Mouse (Mus musculus): ENCODE data around the gene Fbxo7. TPM values are rescaled to one million over a fixed set of nuclear protein-coding genes. Genes with fewer than 3 reads are reported as not detected.
"Not testable (repeated sequence)": the region's sequence is repeated elsewhere in the genome, so short reads cannot be mapped to it uniquely, and the experiment has no call there.

The Fbxo7 gene
- total RNA-seq (2017), result 12.6 to 20.6 TPM (median 16.5 TPM) in 3 replicates

DNA sequence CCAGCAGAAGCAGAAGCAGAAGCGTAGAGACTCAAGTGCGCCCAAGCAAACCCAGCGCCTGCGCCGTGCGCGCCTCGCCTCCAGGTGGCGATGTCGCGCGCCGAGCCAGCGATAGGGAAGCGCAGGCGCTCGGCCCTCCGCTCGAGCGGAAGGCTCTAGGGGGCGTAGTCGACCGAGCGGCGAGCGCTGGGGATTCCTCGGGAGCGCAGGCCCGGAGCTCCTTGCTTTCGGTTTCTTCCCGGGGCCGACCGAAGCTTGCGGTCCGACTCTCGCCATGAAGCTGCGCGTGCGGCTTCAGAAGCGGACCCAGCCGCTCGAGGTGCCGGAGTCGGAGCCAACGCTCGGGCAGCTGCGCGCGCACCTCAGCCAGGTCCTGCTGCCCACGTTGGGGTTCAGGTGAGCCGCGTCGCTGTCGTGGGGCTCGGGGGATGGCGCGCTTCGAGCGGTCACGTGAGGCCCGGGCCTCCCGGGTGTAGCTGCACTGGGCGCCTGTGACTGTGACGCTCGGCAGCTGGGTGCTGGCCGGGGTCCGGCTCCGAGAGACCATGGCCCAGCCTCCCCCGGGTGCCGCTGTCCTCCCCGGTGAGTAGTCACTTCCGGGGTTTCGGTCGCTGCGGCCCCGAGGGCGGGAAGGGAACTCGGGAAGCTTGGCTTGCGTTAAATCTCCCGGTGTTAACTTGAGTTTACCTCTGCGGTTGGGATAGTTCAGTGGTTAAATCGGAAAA is at the start of gene Fbxo7:
Fbxo7 (plus strand) TSS at position 224 of the 725 bp plus-strand sequence.
- peak; percentile 85 for ATAC-seq (replicated peaks; ENCODE audit: insufficient number of reproducible peaks, low FRiP score, low TSS enrichment, poor library complexity, severe bottlenecking)

- ATAC-seq (replicated peaks; ENCODE audit: insufficient number of reproducible peaks, low FRiP score, low TSS enrichment, poor library complexity, severe bottlenecking), result no peak
These were observed 48.9 kb upstream of the Fbxo7 start for GRCm38 (mm10) chr10:85972915-85973314.

DNA sequence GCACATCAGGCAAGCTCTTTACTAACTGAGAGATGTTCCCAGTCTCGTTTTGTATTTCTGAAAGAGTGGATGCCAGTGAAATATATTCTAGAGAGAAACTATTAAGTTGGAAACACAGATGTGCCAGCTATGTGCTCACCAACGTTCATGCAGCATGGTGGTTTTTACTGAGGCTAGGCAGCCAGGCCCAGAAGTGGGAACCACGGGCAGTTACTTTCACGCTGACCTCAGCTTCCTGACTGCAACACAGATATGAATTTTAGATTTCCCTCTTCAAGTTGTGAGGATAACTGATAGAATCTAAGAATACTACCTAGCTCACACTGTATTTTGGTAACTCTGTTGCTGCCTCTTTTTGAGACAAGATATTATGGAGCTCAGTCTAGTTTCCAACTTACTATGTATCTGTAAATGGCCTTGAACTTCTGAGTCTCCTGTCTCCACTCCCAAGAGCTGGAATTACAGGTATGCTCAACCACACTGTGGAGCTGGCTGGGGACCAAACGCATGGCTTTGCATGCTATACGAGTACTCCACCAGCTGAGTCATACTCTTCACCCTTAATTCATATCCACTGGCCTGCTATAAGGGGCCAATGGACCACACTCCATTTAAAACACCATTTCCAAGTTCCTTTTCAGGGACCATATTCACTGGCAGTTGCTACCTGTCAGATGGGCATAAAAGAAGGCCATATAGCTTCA is 32.2 kb upstream of the Fbxo7 start:
- ATAC-seq (replicated peaks; ENCODE audit: insufficient number of reproducible peaks, low FRiP score, low TSS enrichment, poor library complexity, severe bottlenecking), result no peak

DNA sequence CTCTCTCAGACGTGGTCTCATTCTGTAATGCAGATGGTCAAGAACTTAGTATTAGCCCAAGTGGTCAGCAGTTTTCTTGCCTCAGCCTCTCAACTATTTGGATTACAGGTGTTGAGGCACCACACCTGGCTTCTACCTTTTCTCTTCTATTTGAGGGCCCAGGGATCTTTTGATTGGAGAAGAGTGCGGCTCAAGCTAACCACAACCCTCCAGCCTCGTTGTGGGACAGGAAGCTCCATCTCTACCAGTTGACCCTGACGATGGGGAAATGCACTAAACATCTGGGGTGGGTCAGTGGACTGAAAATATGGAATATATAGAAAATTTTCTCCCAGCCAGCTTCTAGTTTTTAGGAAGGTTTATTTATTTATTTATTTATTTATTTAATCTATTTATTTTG is 29.4 kb upstream of the Fbxo7 start:
- no peak for ATAC-seq (replicated peaks; ENCODE audit: insufficient number of reproducible peaks, low FRiP score, low TSS enrichment, poor library complexity, severe bottlenecking)

- ATAC-seq (replicated peaks; ENCODE audit: insufficient number of reproducible peaks, low FRiP score, low TSS enrichment, poor library complexity, severe bottlenecking), result no peak
These were observed 27.9 kb upstream of the Fbxo7 start for GRCm38 (mm10) chr10:85993836-85994235.

GRCm38 (mm10) chr10:85994543-85995104 is 27.1 kb upstream of the Fbxo7 start:
- no peak for ATAC-seq (replicated peaks; ENCODE audit: insufficient number of reproducible peaks, low FRiP score, low TSS enrichment, poor library complexity, severe bottlenecking)

DNA sequence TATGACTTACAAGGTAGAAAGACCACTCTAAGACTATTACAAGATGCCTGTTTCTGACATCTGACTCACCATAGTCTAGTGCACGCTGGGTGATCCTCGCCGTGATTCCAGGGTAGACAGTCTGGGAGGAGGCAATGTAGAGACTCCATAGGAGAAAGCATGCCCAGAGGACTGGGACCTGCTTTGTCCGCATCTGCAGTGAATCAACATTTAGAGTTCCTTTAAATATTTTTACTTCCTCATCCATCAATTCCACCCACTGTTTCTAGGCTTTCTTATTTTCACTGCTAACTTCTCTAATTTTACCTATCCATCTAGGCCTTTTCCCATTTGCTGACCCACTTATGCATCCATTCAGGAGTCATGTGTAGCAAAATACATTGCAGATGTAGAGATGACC is 21.3 kb upstream of the Fbxo7 start:
- ATAC-seq (replicated peaks; ENCODE audit: insufficient number of reproducible peaks, low FRiP score, low TSS enrichment, poor library complexity, severe bottlenecking), result no peak

DNA sequence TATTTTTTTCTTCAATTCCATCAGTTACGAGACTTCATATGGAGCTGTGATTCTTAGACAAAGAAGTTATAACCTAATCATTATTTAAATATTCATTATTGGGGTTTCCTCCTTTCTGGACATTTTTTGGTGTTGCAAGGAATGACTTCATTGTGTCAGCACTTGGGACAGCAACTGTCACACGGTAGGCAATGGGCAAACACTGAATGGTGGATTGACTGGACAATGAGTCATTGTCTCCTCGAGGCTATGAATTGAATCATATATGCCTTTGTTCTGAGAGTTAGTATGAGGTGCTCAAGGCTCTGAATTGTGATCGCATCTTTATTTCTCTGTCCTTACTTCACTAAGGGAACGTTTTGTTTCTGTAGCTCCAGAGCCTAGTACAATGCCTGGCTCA is 15.3 kb upstream of the Fbxo7 start:
- ATAC-seq (replicated peaks; ENCODE audit: insufficient number of reproducible peaks, low FRiP score, low TSS enrichment, poor library complexity, severe bottlenecking), result no peak

DNA sequence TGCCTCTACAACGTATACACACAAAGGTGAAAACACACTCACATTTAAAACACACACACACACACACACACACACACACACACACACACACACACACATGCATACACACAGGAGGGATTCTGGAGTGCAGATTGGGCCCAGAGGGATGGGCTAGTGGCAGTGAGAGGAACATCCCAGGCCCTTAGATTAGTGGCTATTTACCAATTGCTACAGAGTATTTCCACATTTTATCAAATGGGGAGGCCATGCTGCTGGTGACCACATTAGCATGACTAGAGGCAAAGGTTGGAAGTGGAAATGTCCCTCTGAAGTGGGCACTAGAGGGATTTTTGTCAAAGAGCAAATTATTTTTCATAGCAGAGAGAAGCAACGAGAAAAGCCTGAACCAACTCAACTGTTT is 12.1 kb upstream of the Fbxo7 start:
- ATAC-seq (replicated peaks; ENCODE audit: insufficient number of reproducible peaks, low FRiP score, low TSS enrichment, poor library complexity, severe bottlenecking), result no peak

GRCm38 (mm10) chr10:86010636-86011035 is 11.1 kb upstream of the Fbxo7 start:
- ATAC-seq (replicated peaks; ENCODE audit: insufficient number of reproducible peaks, low FRiP score, low TSS enrichment, poor library complexity, severe bottlenecking), result no peak

- no peak for ATAC-seq (replicated peaks; ENCODE audit: insufficient number of reproducible peaks, low FRiP score, low TSS enrichment, poor library complexity, severe bottlenecking)
These were observed 10.6 kb upstream of the Fbxo7 start for GRCm38 (mm10) chr10:86011172-86011571.

DNA sequence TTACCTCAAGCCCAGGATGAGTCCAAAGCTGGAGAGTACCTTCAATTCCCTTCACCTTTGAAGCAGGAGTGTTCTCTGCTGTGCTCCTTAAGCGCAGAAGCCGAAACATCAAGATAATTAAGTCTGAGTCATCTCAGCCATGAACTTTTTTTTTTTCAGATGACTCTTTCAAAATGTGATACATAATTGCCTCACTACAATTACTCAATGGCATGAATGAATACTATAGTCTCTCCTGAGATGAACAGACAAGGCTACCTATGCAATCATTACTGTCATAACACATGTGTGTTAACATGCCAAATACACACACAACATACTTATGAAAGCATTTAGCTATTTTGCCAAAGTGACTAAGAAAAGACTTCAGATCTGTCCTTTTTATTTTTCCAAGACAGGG is 10.0 kb upstream of the Fbxo7 start, which contains the start of gene Bpifc:
Bpifc (minus strand) TSS at position 115 of the 400 bp plus-strand sequence.
- ATAC-seq (replicated peaks; ENCODE audit: insufficient number of reproducible peaks, low FRiP score, low TSS enrichment, poor library complexity, severe bottlenecking), result no peak

DNA sequence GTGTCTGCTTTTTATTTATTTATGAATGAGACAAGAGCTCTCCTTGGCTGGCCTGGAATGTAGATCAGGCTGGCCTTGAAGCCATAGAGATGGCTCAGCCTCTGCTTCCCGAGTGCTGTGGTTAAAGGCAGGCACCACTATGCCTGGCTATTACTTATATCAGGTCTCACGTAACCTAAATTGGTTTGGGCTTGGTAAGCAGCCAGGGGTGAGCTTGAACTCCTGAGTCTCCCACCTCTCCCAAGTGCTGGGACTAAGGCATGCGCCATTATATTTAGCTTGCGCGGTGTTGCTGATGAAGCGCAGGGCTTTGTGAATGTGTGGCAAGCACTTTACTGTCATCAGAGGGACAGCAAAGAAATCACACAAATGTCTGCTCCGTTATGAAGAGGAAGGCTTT is 4.0 kb upstream of the Fbxo7 start:
- no peak for ATAC-seq (replicated peaks; ENCODE audit: insufficient number of reproducible peaks, low FRiP score, low TSS enrichment, poor library complexity, severe bottlenecking)

GRCm38 (mm10) chr10:86018813-86019212 is 3.0 kb upstream of the Fbxo7 start:
- no peak for ATAC-seq (replicated peaks; ENCODE audit: insufficient number of reproducible peaks, low FRiP score, low TSS enrichment, poor library complexity, severe bottlenecking)

GRCm38 (mm10) chr10:86021408-86021748 is 394 bp upstream of the Fbxo7 start:
- ATAC-seq (replicated peaks; ENCODE audit: insufficient number of reproducible peaks, low FRiP score, low TSS enrichment, poor library complexity, severe bottlenecking), result 0 out of 2 replicates have a peak, but pooled peaks have one; percentile 6

GRCm38 (mm10) chr10:86022474-86022816 is 673 bp downstream of the Fbxo7 start:
- no peak for ATAC-seq (replicated peaks; ENCODE audit: insufficient number of reproducible peaks, low FRiP score, low TSS enrichment, poor library complexity, severe bottlenecking)

DNA sequence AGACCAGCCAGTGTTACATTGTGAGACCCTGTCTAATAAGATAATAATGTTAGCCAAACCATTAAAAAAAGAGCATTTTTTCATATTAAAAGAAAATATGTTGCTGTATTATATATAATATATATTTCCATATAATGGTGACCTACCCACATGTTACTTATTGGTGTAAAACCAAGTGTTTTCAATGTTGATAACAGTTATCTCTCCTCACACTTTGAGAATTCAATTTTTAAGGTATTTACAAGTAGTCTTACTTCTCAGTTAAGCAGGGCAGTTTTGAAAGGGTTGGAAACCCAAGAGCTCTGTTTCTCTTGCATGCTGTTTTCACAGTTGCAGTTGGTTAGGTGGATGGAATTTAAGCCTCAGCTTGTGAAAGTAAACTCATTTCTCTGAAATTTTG is 1.4 kb downstream of the Fbxo7 start:
- ATAC-seq (replicated peaks; ENCODE audit: insufficient number of reproducible peaks, low FRiP score, low TSS enrichment, poor library complexity, severe bottlenecking), result no peak

DNA sequence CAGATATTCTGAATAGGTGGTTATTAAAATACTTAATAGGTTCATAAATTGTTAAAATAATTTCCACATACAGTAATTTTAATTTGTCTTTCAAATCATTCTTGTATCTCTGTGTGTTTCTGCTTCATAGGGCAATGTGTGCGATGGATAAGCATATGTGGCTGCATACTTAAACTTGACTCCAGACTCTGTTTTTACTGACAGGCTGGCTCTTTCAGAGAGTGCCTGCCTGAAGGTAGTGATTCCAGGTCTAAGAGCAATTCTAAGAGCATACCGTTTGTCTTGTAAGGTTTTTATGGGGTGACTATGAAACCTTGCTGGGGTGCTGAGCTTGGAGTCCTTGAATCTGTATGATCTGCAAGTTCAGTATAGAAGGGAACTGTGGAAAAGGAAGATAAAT is 4.1 kb downstream of the Fbxo7 start:
- no peak for ATAC-seq (replicated peaks; ENCODE audit: insufficient number of reproducible peaks, low FRiP score, low TSS enrichment, poor library complexity, severe bottlenecking)

DNA sequence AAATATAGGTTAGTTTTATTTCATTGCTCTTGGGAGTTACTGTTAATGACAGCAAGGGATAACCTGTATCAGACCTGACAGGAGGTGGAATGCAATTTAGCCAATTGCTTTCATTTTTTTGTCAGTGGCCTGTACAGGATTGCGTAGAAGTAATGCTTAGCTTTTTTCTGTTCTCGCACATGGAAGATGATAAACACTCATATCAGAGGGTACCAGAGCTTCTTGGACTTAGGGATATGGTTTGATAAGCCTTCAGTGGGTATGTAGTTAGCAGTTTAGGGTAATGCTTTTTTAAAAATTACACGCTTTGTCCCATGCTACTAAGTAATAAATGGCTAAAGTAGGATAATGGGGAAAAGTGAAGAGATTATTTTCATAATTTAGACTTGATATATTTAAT is 4.6 kb downstream of the Fbxo7 start:
- ATAC-seq (replicated peaks; ENCODE audit: insufficient number of reproducible peaks, low FRiP score, low TSS enrichment, poor library complexity, severe bottlenecking), result no peak

- ATAC-seq (replicated peaks; ENCODE audit: insufficient number of reproducible peaks, low FRiP score, low TSS enrichment, poor library complexity, severe bottlenecking), result not testable (repeated sequence)
These were observed 5.0 kb downstream of the Fbxo7 start for GRCm38 (mm10) chr10:86026807-86027206.
